Mouse (Mus musculus): ENCODE data around the gene Arrdc5.

DNA sequence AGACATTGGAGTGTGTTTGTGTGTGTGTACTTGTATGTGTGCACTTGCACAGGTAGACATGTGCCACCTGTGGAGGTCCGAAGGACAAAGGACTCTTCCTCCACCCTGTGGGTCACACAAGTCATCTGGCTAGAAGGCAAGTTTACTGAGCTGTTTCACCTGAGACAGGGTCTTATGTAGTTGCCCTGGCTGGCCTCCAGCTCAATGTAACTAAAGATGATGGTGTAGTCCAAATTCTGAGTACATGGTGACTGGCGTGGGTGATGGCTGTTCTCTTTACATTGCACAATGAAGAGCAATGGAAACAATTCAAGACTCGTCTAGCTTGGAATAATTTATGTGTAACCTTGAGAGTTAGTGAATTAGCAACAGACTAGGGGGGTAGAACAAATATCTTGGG is 24.3 kb upstream of the Arrdc5 start:
- TF ChIP-seq CTCF (conservative IDR thresholded peaks at IDR 0.05; ENCODE audit: insufficient read depth, insufficient read length, low read depth, low read length) = no peak
- no peak for TF ChIP-seq POLR2A (IDR thresholded peaks at IDR 0.05; ENCODE audit: low read depth, low read length)
